Mouse (Mus musculus) left cerebral cortex, adult 2 months (tissue): ENCODE measurements around the gene Olfr522. TPM values are rescaled to one million over a fixed set of nuclear protein-coding genes. Genes with fewer than 3 reads are reported as not detected.

Experiments used
- DNase-seq, 2 experiments: peaks; one replicate each; pipeline ENCODE4 v3.0.0; 2021 to 2022; ENCODE audit warnings: low spot score in 2 of 2, mixed read lengths in 1 of 2; ENCODE audit errors: extremely low spot score in 1 of 2
- H3K27ac ChIP-seq: fragments of 200-600 bp; 2 replicates; pipeline ENCODE4 v1.8.1; 2022
- H3K4me3 ChIP-seq: fragments of 200-600 bp; 2 replicates; pipeline ENCODE4 v1.8.1; 2022
- CTCF ChIP-seq: fragments of 200-600 bp; IDR thresholded peaks from 2 replicates; pipeline ENCODE4 v1.8.1; 2022; ENCODE audit warnings: antibody characterized with exemption, mild to moderate bottlenecking, moderate library complexity
- intact Hi-C: fragments of 180-260 bp; cut with DNase I; formaldehyde crosslinking; loops from one replicate; pipeline ENCODE4 v1.15.1; 2025
- long read RNA-seq, 2 experiments: library from polyadenylated mRNA; stranded (forward); transcript quantifications; one replicate each; pipeline ENCODE4 v2.0.0; 2021; ENCODE audit warnings: borderline mapping rate in 2 of 2
- total RNA-seq, 2 experiments: library from RNA; stranded (reverse); gene quantifications; 2 replicates each; pipeline ENCODE4 v1.2.3; 2021

The Olfr522 gene
- total RNA-seq = not detected
- long read RNA-seq, experiment 1 = 0 reads
- long read RNA-seq, experiment 2 = 0 reads

DNA sequence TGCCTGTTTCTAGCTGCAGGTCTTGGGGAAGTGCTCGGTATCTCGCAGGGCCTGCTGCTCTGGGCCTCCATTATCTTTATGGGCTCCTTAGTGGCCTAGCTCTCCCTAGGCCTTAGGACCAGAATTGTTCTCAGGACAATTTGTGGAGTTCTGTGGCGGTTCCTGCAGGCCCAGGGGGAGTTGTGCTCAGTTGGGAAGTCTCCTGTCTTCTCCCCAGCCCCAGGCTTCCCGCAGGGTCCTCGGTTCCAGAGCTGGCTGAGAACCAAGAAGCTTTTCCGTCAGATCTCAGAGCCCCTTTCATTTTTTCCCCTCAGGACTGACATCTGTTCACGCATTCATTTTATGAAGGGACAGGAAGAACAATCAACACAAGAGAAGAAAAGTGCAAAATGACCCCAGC, at the start of gene Olfr522:
Gene Olfr522, minus strand, starts transcription at position 101 of the 400 bp plus-strand sequence.
- no peak for TF ChIP-seq CTCF
- Histone ChIP-seq H3K4me3 (no peak within 1 kb of the TSS), H3K27ac (no peak within 1 kb of the TSS)
- intact Hi-C loops = no loop called here
- DNase-seq = no peak

DNA sequence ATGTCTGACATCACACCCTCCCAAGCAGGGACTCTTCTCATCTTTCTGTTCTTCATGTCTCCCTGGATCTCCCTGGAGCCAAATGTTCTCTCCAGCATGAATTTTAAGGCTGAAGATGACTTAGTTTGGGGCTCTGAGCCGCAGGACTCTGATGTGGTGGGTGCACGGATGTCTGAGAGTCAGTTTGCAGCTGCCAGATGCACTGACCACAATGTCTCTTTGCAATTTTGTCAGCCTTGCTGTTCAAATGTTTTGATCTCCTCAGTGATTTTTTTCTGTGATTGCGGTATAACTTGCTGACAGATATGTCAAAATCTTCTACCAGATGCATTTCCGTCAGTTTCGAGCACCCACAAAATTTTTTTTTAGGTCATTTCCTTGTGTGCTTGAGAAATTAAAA, 49.3 kb upstream of the Olfr522 start:
- intact Hi-C loops = no loop called here
- no peak for DNase-seq
- H3K27ac ChIP-seq = no peak overlapping the region
- H3K4me3 ChIP-seq = no peak overlapping the region
- no peak for TF ChIP-seq CTCF

DNA sequence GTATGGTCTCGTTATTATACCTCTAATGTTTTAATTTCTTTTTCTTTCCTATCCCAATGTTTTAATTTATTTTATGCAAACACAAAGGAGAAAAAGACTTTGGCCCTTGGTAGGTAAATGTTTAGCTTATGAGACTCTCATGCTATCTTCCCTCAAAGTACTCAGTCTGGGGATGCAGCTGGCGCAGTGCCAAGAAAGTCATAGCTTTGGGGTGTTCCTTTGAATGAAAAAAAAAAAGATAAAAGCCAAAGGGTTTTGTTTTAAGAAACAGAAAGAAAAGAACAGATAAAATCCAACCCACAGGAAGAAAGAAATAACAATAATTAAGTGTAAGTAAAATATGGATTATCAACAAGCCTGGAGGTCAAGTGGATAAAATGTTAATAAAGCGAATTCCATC, 44.1 kb upstream of the Olfr522 start:
- TF ChIP-seq CTCF = no peak
- intact Hi-C loops = no loop called here
- DNase-seq = no peak
- H3K4me3 ChIP-seq = no peak overlapping the region
- H3K27ac ChIP-seq = no peak overlapping the region

DNA sequence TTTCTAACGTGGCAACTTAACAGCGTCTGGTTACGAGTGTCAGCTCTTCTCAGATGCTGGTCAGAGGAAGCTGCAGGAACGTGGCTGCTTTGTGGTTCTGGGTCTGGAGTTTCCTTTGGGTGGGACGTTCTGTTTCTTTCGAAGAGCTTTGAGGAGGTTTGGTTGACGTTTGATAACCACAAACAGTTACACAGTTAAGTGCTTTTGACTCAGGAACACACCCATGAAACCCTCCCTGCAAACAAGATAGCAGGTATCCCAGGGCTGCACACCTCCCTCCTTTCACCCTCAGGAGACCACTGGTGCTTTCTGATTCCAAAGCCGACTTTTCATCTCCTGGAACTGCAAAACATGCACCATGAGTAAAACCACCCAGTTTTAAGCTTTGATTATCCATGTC, 43.6 kb upstream of the Olfr522 start:
- no peak for DNase-seq
- no peak for TF ChIP-seq CTCF
- intact Hi-C loops = no loop called here
- Histone ChIP-seq H3K4me3 (no peak overlapping the region), H3K27ac (no peak overlapping the region)

DNA sequence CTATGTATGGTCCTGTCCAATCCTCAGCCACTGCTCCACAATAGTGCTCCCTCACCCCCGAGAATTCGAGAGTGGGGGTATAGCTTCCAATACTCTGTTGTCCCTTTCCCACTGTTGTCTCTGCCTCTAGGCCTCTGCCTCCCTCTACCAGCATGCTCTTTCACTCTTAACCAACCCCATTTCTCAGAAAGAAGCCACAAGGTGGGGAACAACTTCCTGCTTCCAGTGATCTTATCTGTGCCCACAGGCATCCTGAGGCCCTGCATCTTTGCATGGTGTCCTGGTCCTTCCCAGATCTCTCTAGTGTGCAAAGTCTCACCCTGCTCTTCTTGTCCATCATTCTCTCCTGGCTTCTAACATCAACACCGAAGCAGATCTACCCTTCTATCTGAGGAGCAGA, 42.3 kb upstream of the Olfr522 start:
- intact Hi-C loops = no loop called here
- TF ChIP-seq CTCF = no peak
- H3K4me3 ChIP-seq = no peak overlapping the region
- no peak for DNase-seq
- no peak overlapping the region for H3K27ac ChIP-seq

DNA sequence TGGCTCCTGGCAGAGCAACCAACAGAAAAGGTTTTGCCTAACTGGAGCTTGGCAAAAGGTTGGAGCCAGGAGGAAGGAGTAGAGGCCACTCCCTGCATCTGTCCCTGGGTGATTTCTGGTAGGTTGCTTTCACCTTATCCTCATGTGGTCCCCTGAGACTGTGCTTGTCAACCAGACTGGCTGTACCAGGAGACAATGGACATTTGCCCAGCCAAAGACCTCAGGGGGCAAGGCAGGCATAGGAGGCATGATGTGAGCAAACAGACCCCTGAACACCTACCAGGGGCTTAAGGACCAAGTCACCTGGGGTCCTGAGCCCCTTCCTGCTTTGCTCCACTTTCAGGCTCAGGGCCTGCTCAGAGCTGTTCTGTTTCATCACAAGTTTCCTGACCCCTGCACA, 41.3 kb upstream of the Olfr522 start, which contains the start of gene Olfr524:
Gene Olfr524, minus strand, starts transcription at position 101 of the 400 bp plus-strand sequence.
- intact Hi-C loops = no loop called here
- DNase-seq = no peak
- no peak for TF ChIP-seq CTCF
- H3K4me3 ChIP-seq = no peak within 1 kb of the TSS
- H3K27ac ChIP-seq = no peak within 1 kb of the TSS

DNA sequence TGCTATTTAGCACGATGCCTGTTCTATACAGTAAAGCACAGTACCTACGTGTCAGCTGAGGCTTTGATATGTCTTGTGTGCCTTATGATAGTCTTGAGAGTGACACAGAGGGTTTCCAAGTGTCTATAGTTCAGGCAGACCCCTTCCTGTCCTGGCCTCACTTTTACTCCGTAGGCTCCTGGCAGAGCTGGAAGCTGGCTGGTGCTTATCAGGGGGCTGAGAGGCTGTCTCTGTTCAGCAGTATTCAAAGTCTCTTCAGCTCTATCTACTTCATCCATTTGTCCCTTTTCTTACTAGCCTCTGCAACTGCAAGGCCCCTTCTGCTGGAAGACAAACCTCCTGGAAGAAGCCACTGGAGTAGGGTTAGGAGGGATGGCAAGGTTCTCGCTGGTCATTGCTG, 36.5 kb upstream of the Olfr522 start:
- DNase-seq = no peak
- intact Hi-C loops = no loop called here
- no peak for TF ChIP-seq CTCF
- no peak overlapping the region for H3K27ac ChIP-seq
- H3K4me3 ChIP-seq = no peak overlapping the region

DNA sequence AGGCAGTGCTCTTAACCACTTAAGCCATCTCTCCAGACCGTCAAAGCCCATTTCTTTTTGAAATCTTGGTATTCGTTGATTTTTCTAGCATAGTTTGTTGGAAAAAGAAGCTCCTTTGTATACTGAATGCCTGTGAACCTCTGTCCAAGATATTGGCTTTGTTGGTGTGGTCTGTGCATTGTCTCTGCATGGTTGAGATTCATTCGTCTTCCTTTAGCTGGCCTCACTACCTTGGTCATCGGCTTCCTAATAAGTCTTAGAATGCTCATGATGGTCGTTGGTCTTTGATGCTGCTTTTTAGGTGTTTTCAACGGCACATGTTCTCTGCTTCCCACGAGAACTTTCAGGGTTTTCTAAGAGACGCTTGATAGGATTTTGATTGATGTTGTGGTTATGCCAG, 31.4 kb upstream of the Olfr522 start:
- DNase-seq = no peak
- Histone ChIP-seq H3K27ac (no peak overlapping the region), H3K4me3 (no peak overlapping the region)
- intact Hi-C loops = no loop called here
- TF ChIP-seq CTCF = no peak

DNA sequence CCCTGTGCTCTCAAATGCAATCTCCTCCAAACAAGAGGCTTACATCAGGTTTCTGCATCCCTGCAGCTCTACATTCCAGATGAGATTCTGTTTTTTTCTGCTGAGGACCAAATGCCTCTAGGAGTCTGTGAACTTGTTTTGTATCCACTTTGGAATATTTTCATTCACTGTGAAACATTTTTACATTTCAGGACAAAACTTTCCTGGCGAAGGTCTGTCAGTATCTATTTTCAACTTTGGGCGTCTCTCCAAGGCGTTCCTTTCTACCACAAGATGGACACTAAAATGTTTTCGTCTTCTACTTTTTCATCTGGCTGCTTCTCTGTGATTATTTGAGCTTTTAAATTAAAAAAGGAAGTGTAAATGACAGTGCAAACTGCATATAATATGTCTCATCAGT, 29.5 kb upstream of the Olfr522 start:
- no peak for TF ChIP-seq CTCF
- Histone ChIP-seq H3K27ac (no peak overlapping the region), H3K4me3 (no peak overlapping the region)
- intact Hi-C loops = no loop called here
- DNase-seq = no peak

DNA sequence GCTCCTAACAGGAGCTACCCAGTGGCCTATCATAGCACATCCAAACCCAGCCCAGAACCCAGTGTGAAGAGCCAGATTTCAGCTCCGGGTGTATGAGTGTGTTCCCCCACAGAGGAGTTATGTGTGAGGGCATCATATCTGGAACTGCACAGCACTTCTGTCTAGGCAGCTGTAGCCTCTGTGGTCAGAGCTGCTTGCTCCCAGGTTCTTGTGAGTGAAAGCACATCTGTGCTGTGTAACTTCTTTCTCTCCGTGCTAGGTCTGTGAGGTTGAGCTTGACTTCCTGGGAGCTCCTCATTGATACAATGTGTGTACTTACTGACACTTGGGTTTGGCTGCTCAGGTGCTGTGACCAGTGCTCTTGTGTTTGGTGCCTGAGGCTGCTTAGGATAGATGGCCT, 28.3 kb upstream of the Olfr522 start:
- Histone ChIP-seq H3K4me3 (no peak overlapping the region), H3K27ac (no peak overlapping the region)
- no peak for TF ChIP-seq CTCF
- intact Hi-C loops = no loop called here
- DNase-seq = no peak

DNA sequence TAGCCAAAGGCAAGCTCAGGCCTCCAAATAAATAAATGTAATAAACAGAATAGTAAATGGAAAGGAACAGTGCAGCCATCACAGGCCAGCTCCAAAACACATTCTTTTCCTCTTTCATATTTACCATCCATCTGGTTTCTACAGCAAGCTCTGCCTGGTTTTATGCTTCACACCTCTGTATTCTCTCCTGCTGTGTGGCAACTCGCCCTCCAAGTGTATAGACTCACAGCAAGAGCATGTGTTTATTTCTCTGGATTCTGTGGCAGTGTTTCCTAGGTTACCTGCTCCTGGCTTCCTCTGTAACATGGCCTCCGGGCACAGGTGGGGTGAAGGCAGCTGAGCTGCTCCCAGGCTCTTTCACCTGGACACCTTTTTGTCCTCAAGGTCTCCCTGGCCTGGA, 27.9 kb upstream of the Olfr522 start:
- no peak overlapping the region; the same call in 1 of the 2 replicates for H3K27ac ChIP-seq
- no peak for DNase-seq
- TF ChIP-seq CTCF = no peak
- no peak overlapping the region for H3K4me3 ChIP-seq
- intact Hi-C loops = no loop called here

DNA sequence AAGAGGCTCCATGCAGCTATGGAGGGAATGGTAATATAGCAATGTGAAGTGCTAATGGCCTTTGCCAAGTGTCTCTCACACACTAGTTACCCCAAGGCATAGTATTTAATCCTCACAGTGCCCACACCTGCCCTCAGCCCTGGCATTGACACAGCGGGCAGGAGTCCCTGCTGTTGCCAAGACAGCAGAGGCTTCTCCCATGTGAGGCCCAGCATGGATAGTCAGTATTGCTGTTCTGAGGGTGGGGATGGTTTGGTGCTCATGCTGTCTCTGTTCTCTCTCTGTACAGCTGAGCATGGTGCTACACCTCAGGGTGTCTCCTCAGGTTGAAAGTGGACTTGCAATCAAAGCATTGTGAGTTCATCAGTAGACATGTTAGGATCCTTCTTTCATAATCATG, 25.9 kb upstream of the Olfr522 start:
- intact Hi-C loops = no loop called here
- no peak for DNase-seq
- Histone ChIP-seq H3K4me3 (no peak overlapping the region), H3K27ac (no peak overlapping the region)
- no peak for TF ChIP-seq CTCF

DNA sequence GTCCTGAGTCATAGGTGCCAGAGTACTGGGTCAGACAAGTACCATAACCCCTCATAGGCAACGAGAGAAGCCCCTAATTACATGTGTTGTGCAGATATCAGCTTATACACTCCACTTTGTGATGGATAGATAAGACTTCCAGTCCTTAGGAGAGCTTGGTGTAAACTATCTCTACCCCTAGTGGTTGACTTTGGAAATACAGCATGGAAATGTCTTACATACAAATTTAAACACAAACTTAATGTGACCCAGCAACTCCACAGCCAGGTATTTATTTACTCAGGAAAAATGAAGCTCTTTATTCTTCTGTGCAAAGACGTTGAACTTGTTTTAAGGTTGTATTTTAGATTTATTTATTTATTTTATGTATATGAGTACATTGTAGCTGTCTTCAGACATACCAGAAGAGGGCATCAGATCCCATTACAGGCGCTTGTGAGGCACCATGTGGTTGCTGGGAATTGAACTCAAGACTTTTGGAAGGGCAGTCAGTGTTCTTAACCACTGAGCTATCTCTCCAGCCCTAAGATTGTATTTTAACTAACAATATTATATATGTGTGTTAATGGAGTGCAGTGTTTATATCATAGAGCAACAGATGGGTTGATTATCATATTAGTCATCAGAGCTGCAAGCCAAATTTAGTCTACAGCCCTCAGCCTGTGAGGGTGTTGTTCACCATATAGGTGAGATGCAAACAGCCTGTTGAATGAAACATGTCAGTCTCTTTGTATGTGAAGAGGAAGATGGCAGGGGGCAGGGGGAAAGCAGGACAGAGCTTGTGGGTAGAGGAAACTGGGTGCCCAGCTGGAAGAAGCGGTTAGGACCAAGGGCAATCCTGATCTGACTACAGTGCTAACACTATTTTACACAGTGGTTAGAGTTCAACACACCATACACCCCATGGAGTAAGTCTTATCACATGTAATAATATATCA, 24.1 kb upstream of the Olfr522 start:
- intact Hi-C loops = loop anchor here (2.0 to 10.0 kb wide), 4 partner anchors 290 to 640 kb away; no protein-coding TSS in a partner anchor
- H3K4me3 ChIP-seq = no peak overlapping the region
- peak; percentile 56 for TF ChIP-seq CTCF
- H3K27ac ChIP-seq = no peak overlapping the region
- no peak for DNase-seq
